Mouse (Mus musculus) C2C12 (cell line): ENCODE results near the gene Olfr1393.

Experiments used
- CTCF ChIP-seq: IDR thresholded peaks from one replicate; pipeline ENCODE4 v1.5.1; 2011; ENCODE audit not compliant: control insufficient read depth, insufficient read depth, insufficient read length
- FOSL1 ChIP-seq: IDR thresholded peaks from one replicate; pipeline ENCODE4 v1.8.0; 2011; ENCODE audit warnings: mild to moderate bottlenecking, low read length; ENCODE audit not compliant: poor library complexity, insufficient read depth, severe bottlenecking
- MYOD1 ChIP-seq: IDR thresholded peaks from one replicate; pipeline ENCODE4 v1.6.1; 2011; ENCODE audit warnings: low read depth; ENCODE audit not compliant: control insufficient read depth, insufficient read length
- USF1 ChIP-seq: IDR thresholded peaks from one replicate; pipeline ENCODE4 v1.6.1; 2011; ENCODE audit warnings: low read depth, mild to moderate bottlenecking, control low read depth, moderate library complexity

GRCm38 (mm10) chr11:49241471-49241870 lies 36.6 kb upstream of the Olfr1393 start:
- TF ChIP-seq MYOD1 (no peak), CTCF (no peak), USF1 (no peak), FOSL1 (no peak)
